Mouse (Mus musculus) MEL (cell line): ENCODE results near the gene Agbl5.

Experiments used
- CTCF ChIP-seq, 3 experiments: IDR thresholded peaks in 2 of 3; conservative IDR thresholded peaks in 1 of 3; 2 replicates each; pipeline ENCODE4 v1.5.1; 2011 to 2012; ENCODE audit warnings: low read length in 3 of 3, low read depth in 2 of 3, mild to moderate bottlenecking in 2 of 3, improper control_type of control experiment in 1 of 3, inconsistent platforms in 1 of 3, mixed read lengths in 1 of 3, moderate library complexity in 1 of 3; ENCODE audit not compliant: control insufficient read depth in 1 of 3, insufficient read depth in 1 of 3, poor library complexity in 1 of 3, severe bottlenecking in 1 of 3
- HCFC1 ChIP-seq: IDR thresholded peaks from 2 replicates; pipeline ENCODE4 v1.6.1; 2012; ENCODE audit warnings: low read depth, mild to moderate bottlenecking, inconsistent platforms, low read length, improper control_type of control experiment, moderate library complexity
- SIN3A ChIP-seq: IDR thresholded peaks from 2 replicates; pipeline ENCODE4 v1.6.1; 2012; ENCODE audit warnings: low read length, improper control_type of control experiment, inconsistent platforms
- USF2 ChIP-seq, 2 experiments: IDR thresholded peaks; 2 replicates each; pipeline ENCODE4 v1.6.1; 2011 to 2012; ENCODE audit warnings: improper control_type of control experiment in 2 of 2, low read length in 2 of 2, borderline replicate concordance in 1 of 2, inconsistent platforms in 1 of 2, low read depth in 1 of 2, mild to moderate bottlenecking in 1 of 2; ENCODE audit not compliant: insufficient read depth in 1 of 2

GRCm38 (mm10) chr5:30855674-30856073, 32.8 kb upstream of the Agbl5 start:
- TF ChIP-seq HCFC1 (no peak), USF2 (IDR thresholded peaks at IDR 0.05; ENCODE audit: borderline replicate concordance in 1 of 2, insufficient read depth in 1 of 2, low read depth in 1 of 2, low read length in 2 of 2) (no peak), CTCF (IDR thresholded peaks at IDR 0.05 in 2 of 3, conservative IDR thresholded peaks at IDR 0.05 in 1 of 3; ENCODE audit: control insufficient read depth in 1 of 3, insufficient read depth in 1 of 3, low read depth in 2 of 3, low read length in 3 of 3, poor library complexity in 1 of 3, severe bottlenecking in 1 of 3) (peak in 2 of 3 experiments; percentile 12 to 43; a peak in 2 of 6 replicates), SIN3A (no peak)
